Mouse (Mus musculus): ENCODE measurements around the gene Rasal2.

- TF ChIP-seq CTCF (conservative IDR thresholded peaks at IDR 0.05; ENCODE audit: low read length) (no peak), POU5F1 (IDR thresholded peaks at IDR 0.05; ENCODE audit: borderline replicate concordance, low read length) (no peak)
Measured at GRCm38 (mm10) chr1:157343519-157343918, 68.9 kb downstream of the Rasal2 start.

All from E14TG2a.4 (cell line).